Mouse (Mus musculus) cerebellum, adult 2 months (tissue): Measurements from ENCODE around the gene Wwox.

Experiments
- CTCF ChIP-seq: fragments of 200-500 bp; IDR thresholded peaks from 2 replicates; pipeline ENCODE4 v1.5.1; 2011; ENCODE audit warnings: low read depth, mild to moderate bottlenecking, control low read depth, low read length, moderate library complexity, borderline replicate concordance; ENCODE audit not compliant: insufficient read depth
- POLR2A ChIP-seq: fragments of 200-500 bp; IDR thresholded peaks from 2 replicates; pipeline ENCODE4 v1.6.1; 2011; ENCODE audit warnings: low read length, control low read depth, borderline replicate concordance; ENCODE audit not compliant: insufficient read depth

DNA sequence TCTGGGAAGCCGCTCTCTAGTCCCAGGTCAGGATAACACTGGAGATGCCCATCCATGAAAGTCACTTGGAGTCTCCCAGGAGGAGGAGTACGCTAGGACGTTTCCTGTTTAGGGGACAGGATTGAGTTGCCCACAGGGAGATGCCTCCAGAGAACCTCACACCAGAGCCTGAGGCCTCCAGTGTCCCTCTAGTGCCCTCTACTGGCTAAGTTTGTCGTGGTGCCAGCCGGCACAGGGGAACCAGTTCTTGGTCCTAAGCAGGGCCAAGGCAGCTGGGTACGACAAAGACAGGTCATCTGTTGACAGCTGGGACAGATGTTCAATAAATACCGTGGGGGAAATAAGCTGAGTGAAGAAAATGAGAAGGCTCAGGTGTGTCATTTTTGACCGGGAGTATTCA, 531.9 kb downstream of the Wwox start:
- TF ChIP-seq POLR2A (no peak), CTCF (peak; percentile 90)
